Mouse (Mus musculus): ENCODE measurements around the gene Krtap5-1. TPM values are rescaled to one million over a fixed set of nuclear protein-coding genes. Genes with fewer than 3 reads are reported as not detected.
"Not testable (repeated sequence)": the region's sequence is repeated elsewhere in the genome, so short reads cannot be mapped to it uniquely, and the experiment has no call there.

The Krtap5-1 gene
- total RNA-seq, 2 experiments from 2014 or later, result not detected

DNA sequence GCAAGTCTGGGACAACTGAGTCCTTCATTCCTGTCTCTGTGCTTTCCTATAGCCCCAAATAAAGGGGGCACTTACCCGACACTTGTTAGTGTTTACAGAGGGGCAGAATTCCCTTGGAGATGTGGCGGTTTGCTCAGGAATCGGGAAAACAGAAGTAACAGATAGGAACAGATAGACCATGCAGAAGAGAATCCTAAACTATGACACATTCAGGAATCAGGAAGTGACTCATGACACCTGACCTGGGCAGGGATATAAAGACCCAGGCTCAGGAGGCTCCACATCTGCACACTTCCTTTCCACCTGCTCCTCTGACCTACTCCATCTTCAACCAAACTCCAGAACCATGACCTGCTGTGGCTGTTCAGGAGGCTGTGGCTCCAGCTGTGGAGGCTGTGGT lies 6.3 kb upstream of the Krtap5-1 start, which contains the start of gene Krtap5-4:
TSS of gene Krtap5-4 (plus strand) at position 301 of the 400 bp plus-strand sequence.
- no peak for DNase-seq (ENCODE audit: low spot score in 2 of 2)

DNA sequence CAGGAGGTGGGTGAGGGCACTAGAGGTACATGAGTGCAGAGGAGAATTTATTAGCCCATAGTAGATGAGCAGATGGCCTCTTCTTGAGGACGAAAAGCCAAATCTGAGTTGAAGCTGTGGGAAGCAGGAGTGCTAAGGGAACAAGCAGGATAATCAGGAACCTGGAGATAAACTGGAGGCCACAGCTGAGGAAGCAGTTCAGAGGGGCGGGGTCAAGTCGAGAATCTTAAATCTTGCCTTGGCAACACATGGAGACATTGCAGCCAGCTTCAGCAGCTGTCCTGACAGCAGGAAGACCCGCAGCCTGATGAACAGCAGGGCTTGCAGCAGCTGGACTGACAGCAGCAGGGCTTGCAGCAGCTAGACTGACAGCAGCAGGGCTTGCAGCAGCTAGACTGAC lies 810 bp downstream of the Krtap5-1 start:
- not testable (repeated sequence) for DNase-seq (ENCODE audit: low spot score in 2 of 2)

DNA sequence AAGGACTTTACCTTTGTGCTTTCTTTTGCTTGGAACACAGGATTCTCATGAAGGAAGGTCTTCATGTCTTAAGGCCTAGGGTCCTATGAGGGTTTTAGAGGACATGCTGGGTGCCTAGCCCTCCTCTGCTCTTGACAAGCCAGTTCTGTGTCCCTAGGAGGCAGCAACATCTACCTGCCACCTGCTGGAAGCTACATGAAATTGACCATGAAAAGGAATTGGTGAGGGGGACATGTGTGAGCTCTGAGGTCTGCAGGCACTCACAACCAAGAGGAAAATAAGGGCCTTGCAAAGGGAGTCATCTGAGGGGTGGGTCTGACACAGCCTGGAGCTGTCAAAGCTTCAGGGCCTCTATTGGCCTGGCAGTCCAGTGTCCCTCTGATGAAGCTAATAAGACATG lies 1.5 kb downstream of the Krtap5-1 start:
- no peak for DNase-seq (ENCODE audit: low spot score in 2 of 2)

DNA sequence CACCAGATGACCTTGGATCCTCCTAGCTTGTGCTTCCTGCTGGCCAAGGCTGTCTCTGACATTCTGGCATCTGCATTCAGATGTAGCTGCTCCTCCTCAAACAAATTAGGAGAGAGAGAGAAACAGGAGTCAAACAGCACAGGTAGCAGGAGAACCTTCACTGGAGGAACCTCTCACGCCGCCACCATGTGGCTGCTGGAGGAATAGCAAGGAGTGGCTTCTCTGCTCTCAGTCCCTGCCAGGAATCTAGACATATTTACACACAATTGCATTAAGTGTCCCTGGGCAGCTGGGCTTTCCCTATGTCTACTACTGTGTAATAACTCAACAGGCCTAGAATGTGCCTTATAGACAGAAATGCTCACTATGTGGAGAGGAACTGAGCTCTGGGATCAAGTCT lies 3.1 kb downstream of the Krtap5-1 start:
- not testable (repeated sequence) for DNase-seq (ENCODE audit: low spot score in 2 of 2)

DNA sequence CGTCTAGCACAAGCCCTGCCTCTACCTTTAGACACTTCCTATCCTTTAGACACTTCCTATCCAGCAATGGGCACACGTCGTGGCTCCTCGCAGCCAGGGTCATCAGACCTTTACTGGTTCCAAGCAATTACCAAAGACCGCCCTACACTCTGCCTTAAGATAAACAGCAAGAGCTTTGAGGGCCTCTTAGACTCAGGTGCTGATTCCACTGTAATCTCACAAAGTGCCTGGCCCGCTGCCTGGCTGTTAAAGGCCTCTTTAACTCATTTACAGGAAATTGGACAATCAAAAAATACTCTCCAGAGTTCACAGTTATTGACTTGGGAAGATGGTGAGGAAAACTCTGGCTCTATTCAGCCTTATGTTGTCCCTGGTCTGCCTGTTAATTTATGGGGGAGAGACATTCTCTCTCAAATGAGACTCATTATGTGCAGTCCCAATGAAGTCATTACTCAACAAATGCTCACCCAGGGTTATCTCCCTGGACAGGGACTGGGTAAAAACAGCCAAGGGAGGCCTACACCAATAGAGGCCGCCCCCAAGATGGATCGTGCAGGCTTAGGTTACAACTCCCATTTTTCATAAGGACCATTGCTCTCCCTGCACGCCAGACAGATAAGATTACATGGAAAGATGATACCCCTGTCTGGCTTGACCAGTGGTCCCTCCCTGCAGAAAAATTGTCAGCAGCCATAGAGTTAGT lies 10.9 kb downstream of the Krtap5-1 start:
- not testable (repeated sequence) for DNase-seq (ENCODE audit: low spot score in 2 of 2)

DNA sequence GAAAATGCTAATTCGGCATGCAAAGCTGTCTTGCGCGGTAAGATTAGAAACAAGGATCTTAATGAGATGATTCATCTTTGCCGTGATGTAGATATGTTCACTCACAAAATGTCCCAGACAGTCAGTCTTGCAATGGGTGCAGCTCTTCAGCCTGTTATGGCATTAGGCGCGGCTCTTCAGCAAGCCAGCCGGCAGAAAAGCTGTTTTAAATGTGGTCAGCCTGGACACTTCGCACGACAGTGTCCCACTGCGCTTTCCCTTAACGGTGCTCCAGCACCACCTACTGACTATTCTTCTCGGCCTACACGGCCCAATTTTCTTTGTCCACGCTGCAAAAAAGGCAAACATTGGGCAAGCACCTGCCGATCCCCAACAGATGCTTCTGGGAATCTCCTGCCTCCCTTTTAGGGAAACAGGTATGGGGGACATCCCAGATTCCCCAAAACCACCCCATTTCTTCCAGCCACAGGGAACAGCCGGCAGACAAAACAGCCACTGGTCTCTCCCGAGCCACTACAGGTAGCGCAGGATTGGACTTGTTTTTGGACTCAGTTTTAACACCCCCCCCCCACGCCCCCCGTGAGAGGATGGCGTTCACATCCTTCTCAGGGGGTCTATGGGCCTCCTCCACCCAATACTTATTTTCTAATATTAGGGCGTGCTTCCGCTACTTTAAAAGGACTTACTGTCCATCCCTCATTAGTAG lies 11.6 kb downstream of the Krtap5-1 start:
- peak; percentile 22 to 40 for DNase-seq (ENCODE audit: low spot score in 2 of 2)

DNA sequence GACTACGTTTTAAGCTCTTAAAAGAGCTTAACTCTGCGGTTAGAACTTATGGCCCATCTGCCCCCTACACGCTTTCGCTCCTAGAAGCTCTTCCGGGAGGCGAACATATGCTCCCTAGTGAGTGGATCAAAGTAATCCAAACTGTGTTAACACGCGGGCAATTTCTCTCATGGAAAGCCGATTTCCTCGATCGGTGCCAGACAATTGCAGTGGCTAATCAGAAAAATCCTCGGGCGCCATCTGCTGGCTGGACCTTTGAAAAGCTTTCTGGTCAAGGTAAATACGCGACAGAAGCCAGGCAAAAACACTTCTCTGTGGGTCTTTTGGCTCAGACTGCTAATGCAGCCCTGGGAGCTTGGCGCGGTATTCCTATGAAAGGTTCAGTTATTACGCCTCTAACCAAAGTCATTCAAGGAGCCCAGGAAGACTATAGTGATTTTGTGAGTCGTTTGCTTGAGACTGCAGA lies 12.3 kb downstream of the Krtap5-1 start:
- peak; percentile 91 to 94 for DNase-seq (ENCODE audit: low spot score in 2 of 2)

DNA sequence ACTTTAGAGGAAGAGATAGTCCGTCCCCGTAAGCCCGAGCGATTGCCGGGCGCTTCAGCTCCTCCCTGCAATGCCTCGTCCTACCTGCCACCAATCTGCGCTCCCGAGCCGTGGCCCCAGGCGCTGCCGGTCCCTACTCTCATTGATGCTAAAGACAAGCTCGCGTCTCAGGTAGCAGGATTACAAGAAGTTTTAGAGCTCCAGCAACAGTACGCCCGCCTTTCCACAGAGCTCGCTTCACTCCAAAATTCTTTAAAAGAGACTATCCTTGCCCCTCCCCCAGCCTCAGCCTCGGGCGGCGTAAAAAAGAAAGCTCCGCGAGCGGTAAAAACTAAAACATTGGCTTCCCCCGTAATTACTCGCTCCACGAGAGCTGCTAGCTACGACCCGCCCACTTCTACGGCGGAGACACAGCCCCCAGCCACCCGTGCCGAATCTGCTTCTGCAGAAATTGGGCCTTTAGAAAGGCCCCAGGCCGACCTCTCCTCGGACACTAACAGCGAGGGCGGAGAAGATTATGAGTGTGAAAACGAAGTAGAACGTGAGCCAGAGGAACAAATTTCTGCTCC lies 12.8 kb downstream of the Krtap5-1 start:
- DNase-seq (ENCODE audit: low spot score in 2 of 2), result peak; percentile 44 to 52

DNA sequence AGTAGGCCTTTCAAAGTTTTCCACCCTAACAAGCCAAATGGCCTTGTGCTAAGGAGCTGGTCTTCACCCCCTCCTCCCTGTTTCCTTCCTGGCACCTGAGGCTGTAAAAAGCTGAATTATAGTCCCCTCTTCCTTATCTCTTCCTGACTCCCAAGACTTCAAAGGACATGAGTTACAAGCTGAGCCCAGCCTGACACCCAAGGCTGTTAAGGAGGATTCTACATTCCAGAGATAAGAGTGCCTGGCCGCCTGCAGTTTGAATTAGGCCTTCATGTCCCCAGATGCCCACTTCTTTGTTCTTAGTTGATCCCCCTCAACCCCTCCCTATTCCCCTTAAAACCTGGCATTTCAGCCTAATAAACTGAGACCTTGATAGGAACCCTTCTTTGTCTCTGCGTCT lies 14.1 kb downstream of the Krtap5-1 start:
- DNase-seq (ENCODE audit: low spot score in 2 of 2), result not testable (repeated sequence)

DNA sequence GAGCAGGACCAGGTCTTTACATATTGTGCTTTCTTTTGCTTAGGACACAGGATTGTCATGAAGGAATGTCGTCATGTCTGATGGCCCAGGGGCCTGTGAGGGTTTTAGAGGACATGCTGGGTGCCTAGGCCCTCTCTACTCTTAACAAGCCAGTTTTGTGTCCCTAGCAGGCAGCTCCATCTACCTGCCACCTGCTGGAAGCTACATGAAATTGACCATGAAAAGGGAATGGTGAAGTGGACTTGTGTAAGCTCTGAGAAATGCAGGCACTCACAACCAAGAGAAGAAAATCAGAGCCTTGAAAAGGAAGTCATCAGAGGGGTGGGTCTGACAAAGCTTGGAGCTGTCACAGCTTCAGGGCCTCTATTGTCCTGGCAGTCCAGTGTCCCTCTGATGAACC lies 17.6 kb downstream of the Krtap5-1 start:
- DNase-seq (ENCODE audit: low spot score in 2 of 2), result not testable (repeated sequence)

DNA sequence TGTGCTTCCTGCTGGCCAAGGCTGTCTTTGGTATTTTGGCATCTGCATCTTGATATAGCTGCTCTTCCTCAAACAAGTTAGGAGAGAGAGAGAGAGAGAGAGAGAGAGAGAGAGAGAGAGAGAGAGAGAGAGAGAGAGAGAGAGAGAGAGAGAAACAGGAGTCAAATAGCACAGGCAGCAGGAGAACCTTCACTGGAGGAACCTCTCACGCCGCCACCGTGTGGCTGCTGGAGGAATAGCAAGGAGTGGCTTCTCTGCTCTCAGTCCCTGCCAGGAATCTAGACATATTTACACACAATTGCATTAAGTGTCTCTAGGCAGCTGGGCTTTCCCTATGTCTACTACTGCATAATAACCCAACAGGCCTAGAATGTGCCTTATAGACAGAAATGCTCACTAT lies 18.7 kb downstream of the Krtap5-1 start:
- DNase-seq (ENCODE audit: low spot score in 2 of 2), result peak; percentile 60 to 69

DNA sequence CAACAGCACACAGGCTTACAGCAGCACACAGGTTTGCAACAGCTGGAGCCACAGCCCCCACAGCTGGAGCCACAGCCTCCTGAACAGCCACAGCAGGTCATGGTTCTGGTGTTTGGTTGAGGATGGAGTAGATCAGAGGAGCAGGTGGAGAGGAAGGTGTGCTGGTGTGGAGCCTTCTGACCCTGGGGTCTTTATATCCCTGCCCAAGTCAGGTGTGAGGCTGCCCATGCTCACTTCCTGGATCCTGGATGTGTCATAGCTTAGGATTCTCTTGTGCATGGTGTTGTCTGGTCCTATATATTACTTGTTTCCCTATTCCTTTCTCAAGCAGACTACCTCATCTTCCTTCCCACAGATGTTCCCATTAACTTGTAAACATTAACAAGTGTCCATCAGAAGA lies 22.7 kb downstream of the Krtap5-1 start, which contains the start of gene Gm4559:
TSS of gene Gm4559 (minus strand) at position 101 of the 400 bp plus-strand sequence.
- DNase-seq (ENCODE audit: low spot score in 2 of 2), result not testable (repeated sequence)

DNA sequence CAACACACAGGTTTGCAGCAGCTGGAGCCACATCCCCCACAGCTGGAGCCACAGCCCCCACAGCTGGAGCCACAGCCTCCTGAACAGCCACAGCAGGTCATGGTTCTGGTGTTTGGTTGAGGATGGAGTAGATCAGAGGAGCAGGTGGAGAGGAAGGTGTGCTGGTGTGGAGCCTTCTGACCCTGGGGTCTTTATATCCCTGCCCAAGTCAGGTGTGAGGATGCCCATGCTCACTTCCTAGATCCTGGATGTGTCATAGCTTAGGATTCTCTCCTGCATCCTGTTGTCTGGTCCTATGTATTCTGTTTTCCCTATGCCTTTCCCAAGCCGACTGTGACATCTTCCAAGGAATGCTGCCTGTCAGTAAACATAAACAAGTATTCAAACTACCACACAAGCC lies 38.7 kb downstream of the Krtap5-1 start, which contains the start of gene Gm2431:
TSS of gene Gm2431 (minus strand) at position 101 of the 400 bp plus-strand sequence.
- not testable (repeated sequence) for DNase-seq (ENCODE audit: low spot score in 2 of 2)

DNA sequence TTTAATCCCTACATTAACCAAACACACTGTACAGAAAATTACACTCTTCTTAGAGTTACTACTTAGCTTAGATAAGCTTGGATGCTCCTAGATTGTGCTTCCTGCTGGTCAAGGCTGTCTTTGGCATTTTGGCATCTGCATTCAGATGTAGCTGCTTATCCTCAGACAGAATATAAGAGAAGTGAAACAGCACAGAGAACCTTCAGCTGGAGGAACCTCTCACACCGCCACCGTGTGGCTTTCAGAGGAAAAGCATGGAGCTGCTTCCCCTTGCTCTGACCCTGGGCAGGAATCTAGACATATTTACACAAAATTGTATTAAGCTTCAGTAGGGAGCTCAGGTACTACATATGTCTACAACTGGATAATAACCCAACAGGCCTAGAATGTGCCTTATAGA lies 41.4 kb downstream of the Krtap5-1 start:
- DNase-seq (ENCODE audit: low spot score in 2 of 2), result peak; percentile 5 to 25

DNA sequence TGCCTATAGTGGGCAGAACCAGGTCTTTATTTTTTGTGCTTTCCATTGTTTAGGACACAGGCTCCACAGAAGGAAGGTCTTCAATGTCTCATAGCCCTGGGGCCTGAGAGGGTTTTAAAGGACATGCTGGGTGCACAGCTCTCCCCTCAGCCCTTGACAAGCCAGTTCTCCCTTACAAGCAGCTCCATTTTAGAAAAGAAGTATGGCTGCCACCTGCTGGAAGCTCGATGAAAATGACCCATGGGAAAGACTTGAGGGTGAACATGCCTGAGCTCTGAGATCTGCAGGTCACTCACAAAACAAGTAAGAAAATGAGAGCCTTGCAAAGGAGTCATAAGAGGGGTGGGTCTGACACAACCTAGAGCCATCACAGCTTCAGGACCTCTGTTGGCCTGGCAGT lies 47.1 kb downstream of the Krtap5-1 start:
- DNase-seq (ENCODE audit: low spot score in 2 of 2), result peak; percentile 3 to 28

Other genes starting within 250 kb of the Krtap5-1 start
- 10 to 100 TPM; 45.2 to 58.8 TPM for gene Mob2, start 236.1 kb downstream of the Krtap5-1 start, total RNA-seq (2021)
- gene Dusp8, start 201.3 kb downstream of the Krtap5-1 start, total RNA-seq (2021), result 10 to 100 TPM in 1 of 2 experiments, 1 to 10 TPM in 1; 8.9 to 23.6 TPM
- not detected for gene Gm45618, start 176.4 kb downstream of the Krtap5-1 start, total RNA-seq (2021)
- not detected for gene Gm39115, start 161.1 kb downstream of the Krtap5-1 start, total RNA-seq (2021)
- gene Gm45337, start 152.5 kb downstream of the Krtap5-1 start, total RNA-seq (2021), result not detected
- not detected for gene Gm29735, start 140.0 kb downstream of the Krtap5-1 start, total RNA-seq (2021)
- not detected for gene Gm4553, start 131.4 kb downstream of the Krtap5-1 start, total RNA-seq (2021)
- gene Krtap5-2, start 121.1 kb downstream of the Krtap5-1 start, total RNA-seq (2021), result not detected
- not detected for gene Gm10153, start 106.7 kb downstream of the Krtap5-1 start, total RNA-seq (2021)
- gene Krtap5-3, start 95.8 kb downstream of the Krtap5-1 start, total RNA-seq (2021), result not detected
- gene Gm7579, start 85.3 kb downstream of the Krtap5-1 start, total RNA-seq (2021), result not detected
- not detected for gene Krtap5-5, start 67.1 kb downstream of the Krtap5-1 start, total RNA-seq (2021)
- gene Gm40460, start 56.0 kb downstream of the Krtap5-1 start, total RNA-seq (2021), result not detected
- not detected for gene Gm2431, start 38.8 kb downstream of the Krtap5-1 start, total RNA-seq (2021)
- gene Gm4559, start 22.8 kb downstream of the Krtap5-1 start, total RNA-seq (2021), result not detected
- gene Krtap5-4, start 6.4 kb upstream of the Krtap5-1 start, total RNA-seq (2021), result not detected
- gene Ifitm10, start 76.6 kb upstream of the Krtap5-1 start, total RNA-seq (2021), result 1 to 10 TPM; 2.1 to 3.1 TPM
- 1 to 10 TPM; 3.1 to 9.4 TPM for gene Gm49369, start 85.5 kb upstream of the Krtap5-1 start, total RNA-seq (2021)
- gene Ctsd, start 90.9 kb upstream of the Krtap5-1 start, total RNA-seq (2021), result 1,000 to 10,000 TPM; 1,152 to 1,350 TPM
- not detected for gene Syt8, start 137.7 kb upstream of the Krtap5-1 start, total RNA-seq (2021)
- gene Tnni2, start 144.7 kb upstream of the Krtap5-1 start, total RNA-seq (2021), result 10 to 100 TPM in 1 of 2 experiments, under 1 TPM in 1; 0.83 to 10.2 TPM
- 10 to 100 TPM; 17.0 to 24.2 TPM for gene Lsp1, start 163.7 kb upstream of the Krtap5-1 start, total RNA-seq (2021)
- gene Tnnt3, start 201.7 kb upstream of the Krtap5-1 start, total RNA-seq (2021), result 10 to 100 TPM in 1 of 2 experiments, under 1 TPM in 1; 0.83 to 16.2 TPM
- 1 to 10 TPM; 2.9 to 3.0 TPM for gene Mrpl23, start 235.6 kb upstream of the Krtap5-1 start, total RNA-seq (2021)